Mouse (Mus musculus): ENCODE measurements around the gene Cfap61. TPM values are rescaled to one million over a fixed set of nuclear protein-coding genes. Genes with fewer than 3 reads are reported as not detected.

Gene Cfap61
- total RNA-seq, 2 experiments from 2014 or later = 3.5 to 3.6 TPM

GRCm38 (mm10) chr2:146244049-146244448 is 309.5 kb downstream of the Cfap61 start:
- H3K4me3 ChIP-seq = no peak overlapping the region
- intact Hi-C loops (cut with DNase I) = no loop called here
- no peak for TF ChIP-seq CTCF (IDR thresholded peaks at IDR 0.05)
- H3K27ac ChIP-seq = no peak overlapping the region
- DNase-seq (ENCODE audit: extremely low spot score in 1 of 2, low spot score in 2 of 2) = no peak

- Histone ChIP-seq H3K27ac (no peak overlapping the region), H3K4me3 (no peak overlapping the region)
- TF ChIP-seq CTCF (IDR thresholded peaks at IDR 0.05) = no peak
- intact Hi-C loops (cut with DNase I) = no loop called here
- no peak for DNase-seq (ENCODE audit: extremely low spot score in 1 of 2, low spot score in 2 of 2)
Measured at GRCm38 (mm10) chr2:146245401-146245800, 310.8 kb downstream of the Cfap61 start.

GRCm38 (mm10) chr2:146246409-146247075 is 312.0 kb downstream of the Cfap61 start:
- intact Hi-C loops (cut with DNase I) = no loop called here
- Histone ChIP-seq H3K4me3 (no peak overlapping the region), H3K27ac (peak overlapping the region; percentile 50; the same call in 1 of the 2 replicates)
- no peak for TF ChIP-seq CTCF (IDR thresholded peaks at IDR 0.05)
- DNase-seq (ENCODE audit: extremely low spot score in 1 of 2, low spot score in 2 of 2) = peak; percentile 13 to 19

- intact Hi-C loops (cut with DNase I) = no loop called here
- no peak for DNase-seq (ENCODE audit: extremely low spot score in 1 of 2, low spot score in 2 of 2)
- TF ChIP-seq CTCF (IDR thresholded peaks at IDR 0.05) = no peak
- no peak overlapping the region for H3K4me3 ChIP-seq
- H3K27ac ChIP-seq = no peak overlapping the region
Measured at GRCm38 (mm10) chr2:146247576-146247975, 313.0 kb downstream of the Cfap61 start.

- Histone ChIP-seq H3K4me3 (no peak overlapping the region), H3K27ac (no peak overlapping the region)
- intact Hi-C loops (cut with DNase I) = no loop called here
- TF ChIP-seq CTCF (IDR thresholded peaks at IDR 0.05) = no peak
- no peak for DNase-seq (ENCODE audit: extremely low spot score in 1 of 2, low spot score in 2 of 2)
Measured at GRCm38 (mm10) chr2:146249033-146249432, 314.4 kb downstream of the Cfap61 start.

- no peak for DNase-seq (ENCODE audit: extremely low spot score in 1 of 2, low spot score in 2 of 2)
- Histone ChIP-seq H3K4me3 (no peak overlapping the region), H3K27ac (no peak overlapping the region)
- intact Hi-C loops (cut with DNase I) = no loop called here
- no peak for TF ChIP-seq CTCF (IDR thresholded peaks at IDR 0.05)
Measured at GRCm38 (mm10) chr2:146250236-146250904, 315.8 kb downstream of the Cfap61 start.

GRCm38 (mm10) chr2:146254387-146254786 is 319.8 kb downstream of the Cfap61 start:
- TF ChIP-seq CTCF (IDR thresholded peaks at IDR 0.05) = no peak
- DNase-seq (ENCODE audit: extremely low spot score in 1 of 2, low spot score in 2 of 2) = no peak
- Histone ChIP-seq H3K4me3 (no peak overlapping the region), H3K27ac (no peak overlapping the region)
- intact Hi-C loops (cut with DNase I) = no loop called here

- intact Hi-C loops (cut with DNase I) = loop anchor here (5.0 kb wide), 1 partner anchor 33 kb away; the partner anchor contains the start of gene Insm1
- TF ChIP-seq CTCF (IDR thresholded peaks at IDR 0.05) = no peak
- DNase-seq (ENCODE audit: extremely low spot score in 1 of 2, low spot score in 2 of 2) = no peak
- Histone ChIP-seq H3K27ac (no peak overlapping the region), H3K4me3 (no peak overlapping the region)
Measured at GRCm38 (mm10) chr2:146255636-146256035, 321.1 kb downstream of the Cfap61 start.

GRCm38 (mm10) chr2:146256321-146256875 is 321.8 kb downstream of the Cfap61 start:
- no peak overlapping the region for H3K27ac ChIP-seq
- intact Hi-C loops (cut with DNase I) = loop anchor here (5.0 kb wide), 1 partner anchor 34 kb away; the partner anchor contains the start of gene Insm1
- DNase-seq (ENCODE audit: extremely low spot score in 1 of 2, low spot score in 2 of 2) = no peak
- H3K4me3 ChIP-seq = no peak overlapping the region
- peak; percentile 48 for TF ChIP-seq CTCF (IDR thresholded peaks at IDR 0.05)

- no peak for DNase-seq (ENCODE audit: extremely low spot score in 1 of 2, low spot score in 2 of 2)
- Histone ChIP-seq H3K4me3 (no peak overlapping the region), H3K27ac (no peak overlapping the region)
- no peak for TF ChIP-seq CTCF (IDR thresholded peaks at IDR 0.05)
- intact Hi-C loops (cut with DNase I) = loop anchor here (5.0 kb wide), 1 partner anchor 35 kb away; the partner anchor contains the start of gene Insm1
Measured at GRCm38 (mm10) chr2:146257037-146257436, 322.5 kb downstream of the Cfap61 start.

- Histone ChIP-seq H3K27ac (no peak overlapping the region), H3K4me3 (no peak overlapping the region)
- no peak for TF ChIP-seq CTCF (IDR thresholded peaks at IDR 0.05)
- no peak for DNase-seq (ENCODE audit: extremely low spot score in 1 of 2, low spot score in 2 of 2)
- intact Hi-C loops (cut with DNase I) = loop anchor here (5.0 kb wide), 1 partner anchor 35 kb away; the partner anchor contains the start of gene Insm1
Measured at GRCm38 (mm10) chr2:146257609-146258008, 323.0 kb downstream of the Cfap61 start.
